Mouse (Mus musculus) limb, embryonic 11.5 days (tissue): ENCODE data around the gene Olfr1431. TPM values are rescaled to one million over a fixed set of nuclear protein-coding genes. Genes with fewer than 3 reads are reported as not detected.
"Not testable (repeated sequence)": the region's sequence is repeated elsewhere in the genome, so short reads cannot be mapped to it uniquely, and the experiment has no call there.

Experiments used
- ATAC-seq: fragments of 200-750 bp; cut with Nextera tagmentation; 2 replicates; pipeline ENCODE4 v1.8.0; 2017; ENCODE audit warnings: low read depth; ENCODE audit not compliant: insufficient number of reproducible peaks, low FRiP score, low TSS enrichment
- DNase-seq: peaks from one replicate; pipeline ENCODE4 v3.0.0-alpha.2; 2015; ENCODE audit warnings: low spot score
- H3K27ac ChIP-seq: fragments of 300-500 bp; sonication (generic); replicated peaks from 2 replicates; pipeline ENCODE4 v1.5.1; 2014; ENCODE audit warnings: low read depth, mild to moderate bottlenecking, low read length
- H3K27me3 ChIP-seq: fragments of 300-500 bp; sonication (generic); 2 replicates; pipeline ENCODE4 v1.6.1; 2014; ENCODE audit warnings: mild to moderate bottlenecking, low read length, mixed read lengths; ENCODE audit not compliant: control insufficient read depth, insufficient read depth
- H3K36me3 ChIP-seq: fragments of 300-500 bp; sonication (generic); 2 replicates; pipeline ENCODE4 v1.6.1; 2014; ENCODE audit warnings: mild to moderate bottlenecking, low read length, moderate library complexity, mixed read lengths; ENCODE audit not compliant: control insufficient read depth, insufficient read depth
- H3K4me1 ChIP-seq: fragments of 300-500 bp; sonication (generic); 2 replicates; pipeline ENCODE4 v1.6.1; 2014; ENCODE audit warnings: low read length, mixed read lengths; ENCODE audit not compliant: control insufficient read depth, insufficient read depth
- H3K4me2 ChIP-seq: fragments of 300-500 bp; sonication (generic); 2 replicates; pipeline ENCODE4 v1.6.1; 2014; ENCODE audit warnings: low read depth, mild to moderate bottlenecking, moderate library complexity; ENCODE audit not compliant: severe bottlenecking
- H3K4me3 ChIP-seq: fragments of 300-500 bp; sonication (generic); 2 replicates; pipeline ENCODE4 v1.5.1; 2014; ENCODE audit warnings: low read depth, low read length
- H3K9ac ChIP-seq: fragments of 300-500 bp; sonication (generic); 2 replicates; pipeline ENCODE4 v1.6.1; 2014; ENCODE audit warnings: mild to moderate bottlenecking, low read length
- H3K9me3 ChIP-seq: fragments of 300-500 bp; sonication (generic); 2 replicates; pipeline ENCODE4 v1.6.1; 2016; ENCODE audit warnings: low read length; ENCODE audit not compliant: control insufficient read depth
- WGBS: fragments of 180-500 bp; shearing (Covaris S2); extraction: QIAGEN DNeasy Blood & Tissue Kit; methylation state at CpG from one replicate; pipeline ENCODE4 v1.1.7; 2014; 5-methylcytosine and 5-hydroxymethylcytosine counted together
- polyA plus RNA-seq: library from polyadenylated mRNA; unstranded; fragments of >200 nt; fragmentation: Nextera tagmentation; extraction: Ambion mirVana; gene quantifications from 2 replicates; pipeline ENCODE4 v1.2.1, GENCODE M21; 2014

Olfr1431 gene
- not detected in 2 replicates for polyA plus RNA-seq

DNA sequence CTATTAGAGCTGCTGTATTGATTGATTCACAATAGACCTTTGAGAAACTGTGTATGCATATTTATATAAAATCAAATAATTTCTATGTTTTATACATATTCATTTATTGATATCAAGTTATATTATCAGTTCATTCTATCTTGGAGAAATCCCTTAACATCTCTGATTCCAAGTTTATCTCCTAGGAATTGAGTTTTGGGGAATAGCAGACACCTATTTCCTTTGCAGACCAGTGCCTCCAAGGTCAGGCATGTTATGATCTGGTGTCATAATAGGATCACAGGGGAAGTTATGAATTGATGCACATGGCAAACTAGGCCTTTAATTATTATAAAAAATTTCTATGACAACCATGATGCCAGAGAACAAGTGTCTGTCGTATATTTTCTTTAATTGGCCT, at the start of gene Olfr1431:
Gene Olfr1431, plus strand, starts transcription at position 301 of the 400 bp plus-strand sequence.
- Histone ChIP-seq H3K9me3 (no peaks in the 10 kb centered on the region), H3K36me3 (no peaks in the 10 kb centered on the region), H3K4me3 (no peak within 1 kb of the TSS), H3K27ac (no peak within 1 kb of the TSS), H3K27me3 (no peaks in the 10 kb centered on the region), H3K4me2 (no peak within 1 kb of the TSS), H3K4me1 (no peaks in the 10 kb centered on the region), H3K9ac (no peak within 1 kb of the TSS)
- DNase-seq (no peak), ATAC-seq (no peak)
- WGBS: 75% methylated on average over 1 of the region's 1 CpGs

DNA sequence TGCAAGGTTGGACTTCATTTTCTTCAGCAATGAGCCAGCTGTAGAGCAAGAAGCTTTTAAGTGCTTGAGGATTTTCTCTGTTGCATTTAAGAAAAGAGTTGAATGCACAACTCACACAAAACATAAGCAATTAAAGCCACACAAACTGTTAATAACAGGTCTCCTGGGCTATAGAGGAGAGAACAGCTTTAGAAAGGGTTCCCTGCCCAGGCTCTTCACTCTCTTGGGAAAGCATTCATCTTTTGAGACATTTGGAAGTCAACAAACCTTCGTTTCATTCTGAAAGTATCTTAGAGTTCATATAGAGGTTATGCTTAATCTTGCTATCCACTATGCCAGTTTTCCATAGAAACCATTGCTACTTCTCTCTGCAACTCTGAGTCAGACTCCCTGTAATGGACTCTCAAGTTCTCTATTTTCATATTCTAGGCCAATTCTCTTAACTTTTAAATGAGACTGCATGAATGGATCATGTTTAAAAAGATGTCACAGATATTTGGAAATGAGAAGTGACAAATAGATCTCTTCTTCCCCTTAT, 30.3 kb upstream of the Olfr1431 start, which contains the start of gene Olfr1555-ps1:
Gene Olfr1555-ps1, minus strand, starts transcription at position 51 of the 538 bp plus-strand sequence.
- not testable (repeated sequence) for ATAC-seq, H3K4me2 ChIP-seq, H3K4me1 ChIP-seq, H3K9ac ChIP-seq, H3K9me3 ChIP-seq, H3K27me3 ChIP-seq, H3K4me3 ChIP-seq, H3K36me3 ChIP-seq, H3K27ac ChIP-seq, DNase-seq
- WGBS: 45% methylated on average over 1 of the region's 1 CpGs

DNA sequence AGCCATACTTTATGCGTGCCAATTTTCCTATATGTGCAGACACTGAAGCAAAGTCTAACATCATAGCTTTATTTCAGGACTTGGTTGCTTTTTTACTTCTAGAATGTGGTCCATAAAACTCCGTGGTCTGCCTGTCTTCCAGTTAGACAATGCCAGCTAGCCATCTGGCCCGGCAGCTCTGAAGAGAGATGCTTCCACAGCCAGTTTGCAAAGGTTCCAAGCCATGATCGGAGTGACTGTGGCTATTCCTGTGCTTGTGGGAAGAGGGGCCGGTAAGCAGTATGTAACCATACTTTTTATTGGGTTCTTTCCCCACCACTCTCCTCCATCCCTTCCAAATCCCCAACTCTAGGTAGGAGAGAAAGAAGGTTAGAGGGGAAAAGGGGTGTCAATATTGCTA, 25.0 kb upstream of the Olfr1431 start:
- ATAC-seq, H3K4me1 ChIP-seq, H3K4me2 ChIP-seq: not testable (repeated sequence)

DNA sequence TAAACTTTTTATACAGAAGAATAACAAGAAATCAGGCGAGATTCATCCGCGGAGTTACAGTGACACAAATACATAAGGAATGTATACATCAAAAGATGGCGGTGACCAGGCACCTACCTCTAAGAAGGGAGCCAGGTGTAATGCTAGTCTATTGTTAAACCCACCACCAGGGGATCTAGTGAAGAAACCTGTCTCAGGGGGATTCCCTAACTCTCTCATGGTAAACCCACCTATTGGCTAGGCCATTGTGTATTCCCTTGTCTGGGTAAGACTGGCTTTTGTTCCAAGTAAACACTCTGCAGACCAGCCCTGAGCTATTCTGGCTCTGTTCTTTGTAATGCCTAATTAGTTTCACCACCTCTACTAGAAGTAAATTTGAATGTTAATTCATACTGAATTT, 1.4 kb upstream of the Olfr1431 start:
- H3K9ac ChIP-seq, DNase-seq, H3K36me3 ChIP-seq, H3K4me3 ChIP-seq, H3K4me1 ChIP-seq, H3K27ac ChIP-seq, ATAC-seq, H3K4me2 ChIP-seq, H3K9me3 ChIP-seq, H3K27me3 ChIP-seq: not testable (repeated sequence)
- WGBS: 88% methylated on average over 4 of the region's 4 CpGs

More for the DNA sequence above, 25.0 kb upstream of the Olfr1431 start:
- H3K9me3 ChIP-seq, H3K9ac ChIP-seq, H3K36me3 ChIP-seq, H3K4me3 ChIP-seq, H3K27me3 ChIP-seq, DNase-seq, H3K27ac ChIP-seq: not testable (repeated sequence)
- 76% methylated on average over 5 of the region's 5 CpGs for WGBS

DNA sequence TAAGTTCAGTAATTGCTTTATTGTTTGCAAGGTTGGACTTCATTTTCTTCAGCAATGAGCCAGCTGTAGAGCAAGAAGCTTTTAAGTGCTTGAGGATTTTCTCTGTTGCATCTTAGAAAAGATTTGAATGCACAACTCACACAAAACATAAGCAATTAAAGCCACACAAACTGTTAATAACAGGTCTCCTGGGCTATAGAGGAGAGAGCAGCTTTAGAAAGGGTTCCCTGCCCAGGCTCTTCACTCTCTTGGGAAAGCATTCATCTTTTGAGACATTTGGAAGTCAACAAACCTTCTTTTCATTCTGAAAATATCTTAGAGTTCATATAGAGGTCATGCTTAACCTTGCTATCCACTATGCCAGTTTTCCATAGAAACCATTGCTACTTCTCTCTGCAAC, 32.1 kb downstream of the Olfr1431 start, which contains the start of gene Olfr1432:
Gene Olfr1432, minus strand, starts transcription at position 101 of the 400 bp plus-strand sequence.
- not testable (repeated sequence) for H3K9ac ChIP-seq, H3K27me3 ChIP-seq, H3K27ac ChIP-seq, ATAC-seq, DNase-seq, H3K4me2 ChIP-seq, H3K9me3 ChIP-seq, H3K36me3 ChIP-seq, H3K4me3 ChIP-seq, H3K4me1 ChIP-seq

DNA sequence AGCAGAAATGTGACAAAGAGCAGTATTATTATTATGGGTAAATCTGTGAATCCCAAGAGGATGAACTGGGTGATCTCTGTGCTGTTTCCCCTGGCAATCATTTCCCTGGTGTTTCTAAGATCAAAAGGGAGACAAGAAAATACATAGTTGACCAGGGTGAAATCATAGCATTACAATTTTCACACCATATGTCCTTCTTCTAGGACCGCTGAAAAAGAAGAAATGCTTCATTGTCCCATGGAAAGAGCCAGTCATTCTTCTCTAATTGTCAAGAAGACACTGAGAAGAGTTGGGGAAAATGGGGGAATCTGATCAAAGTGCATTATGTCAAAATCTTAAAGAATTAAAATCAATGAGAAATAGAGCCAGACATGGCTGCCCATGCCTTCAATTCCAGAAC, 41.1 kb downstream of the Olfr1431 start, which contains the start of gene Olfr262:
Gene Olfr262, minus strand, starts transcription at position 101 of the 400 bp plus-strand sequence.
- 83% methylated on average over 1 of the region's 1 CpGs for WGBS

GRCm38 (mm10) chr19:12260732-12261131, 60.3 kb downstream of the Olfr1431 start, which contains the start of gene Olfr235:
Gene Olfr235 (plus strand): TSS chr19:12261032.
- H3K4me1 ChIP-seq: no peaks in the 10 kb centered on the region
- no peak for ATAC-seq
- no peak within 1 kb of the TSS for H3K4me3 ChIP-seq

More for the DNA sequence above, 41.1 kb downstream of the Olfr1431 start, which contains the start of gene Olfr262:
- ATAC-seq (no peak), DNase-seq (no peak)
- Histone ChIP-seq H3K36me3 (no peaks in the 10 kb centered on the region), H3K27ac (no peak within 1 kb of the TSS), H3K4me3 (no peak within 1 kb of the TSS), H3K27me3 (no peaks in the 10 kb centered on the region), H3K9ac (no peak within 1 kb of the TSS), H3K4me1 (no peaks in the 10 kb centered on the region), H3K4me2 (no peak within 1 kb of the TSS), H3K9me3 (no peaks in the 10 kb centered on the region)

More at GRCm38 (mm10) chr19:12260732-12261131, 60.3 kb downstream of the Olfr1431 start, which contains the start of gene Olfr235:
- no peak for DNase-seq
- no peak within 1 kb of the TSS for H3K4me2 ChIP-seq
- H3K9ac ChIP-seq: no peak within 1 kb of the TSS
- H3K27me3 ChIP-seq: no peaks in the 10 kb centered on the region
- 64% methylated on average over 1 of the region's 1 CpGs for WGBS
- no peaks in the 10 kb centered on the region for H3K36me3 ChIP-seq
- H3K9me3 ChIP-seq: no peaks in the 10 kb centered on the region
- H3K27ac ChIP-seq: no peak within 1 kb of the TSS
